Mouse (Mus musculus) E14TG2a.4 (cell line): ENCODE measurements around the gene Rinl.

Experiments used
- CTCF ChIP-seq: conservative IDR thresholded peaks from 2 replicates; pipeline ENCODE4 v1.5.1; 2014; ENCODE audit warnings: low read length
- NANOG ChIP-seq: IDR thresholded peaks from 2 replicates; pipeline ENCODE4 v1.6.1; 2014; ENCODE audit warnings: borderline replicate concordance, low read length, mixed read lengths
- POU5F1 ChIP-seq: IDR thresholded peaks from 2 replicates; pipeline ENCODE4 v1.6.1; 2014; ENCODE audit warnings: low read length, borderline replicate concordance

DNA sequence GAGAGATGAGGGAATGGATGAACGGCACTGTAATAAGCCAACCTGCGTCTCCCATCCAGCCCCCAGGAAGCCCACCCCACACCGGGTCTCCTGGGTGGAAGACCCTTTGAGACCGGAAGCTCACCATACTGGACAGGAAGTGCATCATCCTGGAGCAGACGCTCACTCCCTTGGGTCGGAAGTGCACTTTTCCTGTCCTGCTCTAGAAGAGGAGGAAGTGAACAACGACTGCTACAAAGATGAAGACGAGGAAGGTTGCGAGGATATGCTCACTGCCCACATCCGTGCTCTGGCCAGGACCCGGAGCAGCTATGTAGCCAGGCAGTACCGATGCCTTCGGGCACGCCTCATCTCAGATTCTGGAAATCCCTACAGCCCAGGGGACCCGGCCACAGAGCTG is 7.1 kb downstream of the Rinl start:
- TF ChIP-seq CTCF (no peak), NANOG (no peak), POU5F1 (no peak)
